Mouse (Mus musculus) bone marrow, adult 2 months (tissue): Measurements from ENCODE around the gene Tob2. TPM values are rescaled to one million over a fixed set of nuclear protein-coding genes. Genes with fewer than 3 reads are reported as not detected.

Source experiments
- H3K27ac ChIP-seq: fragments of 200-500 bp; 2 replicates; pipeline ENCODE4 v1.5.1; 2012; ENCODE audit warnings: low read depth, mild to moderate bottlenecking, control low read depth, inconsistent platforms, low read length; ENCODE audit not compliant: control insufficient read depth, poor library complexity, insufficient read depth
- H3K4me1 ChIP-seq: fragments of 200-500 bp; 2 replicates; pipeline ENCODE4 v1.6.1; 2011; ENCODE audit warnings: low read length; ENCODE audit not compliant: control insufficient read depth, insufficient read depth
- H3K4me3 ChIP-seq: fragments of 200-500 bp; replicated peaks from 2 replicates; pipeline ENCODE3; 2011; ENCODE audit warnings: mild to moderate bottlenecking, low read depth, low read length, control low read depth; ENCODE audit not compliant: control insufficient read depth
- CTCF ChIP-seq: fragments of 200-500 bp; IDR thresholded peaks from 2 replicates; pipeline ENCODE4 v1.5.1; 2011; ENCODE audit warnings: low read length, control low read depth; ENCODE audit not compliant: control insufficient read depth, insufficient read depth
- POLR2A ChIP-seq: fragments of 200-500 bp; IDR thresholded peaks from 2 replicates; pipeline ENCODE4 v1.6.1; 2011; ENCODE audit warnings: low read depth, mild to moderate bottlenecking, control low read depth, low read length, borderline replicate concordance; ENCODE audit not compliant: control insufficient read depth
- WGBS: fragments of 180-500 bp; shearing (Covaris S2); methylation state at CpG from one replicate; pipeline ENCODE4 v1.1.7; 2018; 5-methylcytosine and 5-hydroxymethylcytosine counted together
- polyA plus RNA-seq: library from polyadenylated mRNA; stranded (reverse); fragments of >200 nt; gene quantifications from 2 replicates; pipeline ENCODE4 v1.2.4, GENCODE M21; 2011; ENCODE audit warnings: low replicate concordance; ENCODE audit not compliant: missing spikeins, insufficient read depth, insufficient read length

The Tob2 gene
- polyA plus RNA-seq, 1 experiment = 9.2 TPM

DNA sequence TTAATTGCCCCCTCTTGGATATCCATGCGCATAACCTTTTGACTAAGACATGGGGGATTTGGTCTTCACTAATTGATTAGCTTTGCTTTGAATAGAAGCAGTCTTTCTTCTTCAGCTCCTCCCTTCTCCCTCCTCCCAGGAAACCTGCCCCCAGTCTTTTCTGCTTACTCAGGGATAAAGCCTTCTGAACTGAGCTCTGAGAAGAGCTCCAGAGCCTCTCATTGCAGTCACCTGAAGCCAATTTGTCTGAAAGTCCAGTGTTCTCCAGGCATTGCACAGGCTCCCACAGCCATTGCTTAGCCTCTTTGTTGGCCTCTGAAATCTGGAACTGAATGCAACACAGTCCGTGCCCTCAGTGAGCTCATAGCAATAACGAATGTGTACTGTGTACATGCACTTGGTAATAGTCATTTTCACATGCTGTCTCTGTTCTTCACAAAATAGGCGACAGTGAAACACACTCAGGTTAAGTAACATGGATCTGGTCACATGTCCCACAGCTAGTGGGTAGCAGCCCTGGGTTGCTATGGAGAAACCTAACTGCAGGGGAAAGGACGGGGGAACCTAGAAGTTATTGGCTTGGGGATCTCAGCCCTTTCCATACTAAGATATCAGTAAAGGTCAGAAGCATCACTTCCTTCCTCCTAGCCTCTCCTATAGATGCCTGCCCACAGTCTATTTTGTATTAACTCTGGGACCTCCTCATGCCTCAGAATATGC, 44.5 kb downstream of the Tob2 start:
- Histone ChIP-seq H3K27ac (no peak overlapping the region), H3K4me1 (no peaks in the 10 kb centered on the region; the same call in 1 of the 2 replicates), H3K4me3 (no peak overlapping the region)
- TF ChIP-seq POLR2A (no peak), CTCF (no peak)
- WGBS = 51% methylated on average over 5 of the region's 5 CpGs

DNA sequence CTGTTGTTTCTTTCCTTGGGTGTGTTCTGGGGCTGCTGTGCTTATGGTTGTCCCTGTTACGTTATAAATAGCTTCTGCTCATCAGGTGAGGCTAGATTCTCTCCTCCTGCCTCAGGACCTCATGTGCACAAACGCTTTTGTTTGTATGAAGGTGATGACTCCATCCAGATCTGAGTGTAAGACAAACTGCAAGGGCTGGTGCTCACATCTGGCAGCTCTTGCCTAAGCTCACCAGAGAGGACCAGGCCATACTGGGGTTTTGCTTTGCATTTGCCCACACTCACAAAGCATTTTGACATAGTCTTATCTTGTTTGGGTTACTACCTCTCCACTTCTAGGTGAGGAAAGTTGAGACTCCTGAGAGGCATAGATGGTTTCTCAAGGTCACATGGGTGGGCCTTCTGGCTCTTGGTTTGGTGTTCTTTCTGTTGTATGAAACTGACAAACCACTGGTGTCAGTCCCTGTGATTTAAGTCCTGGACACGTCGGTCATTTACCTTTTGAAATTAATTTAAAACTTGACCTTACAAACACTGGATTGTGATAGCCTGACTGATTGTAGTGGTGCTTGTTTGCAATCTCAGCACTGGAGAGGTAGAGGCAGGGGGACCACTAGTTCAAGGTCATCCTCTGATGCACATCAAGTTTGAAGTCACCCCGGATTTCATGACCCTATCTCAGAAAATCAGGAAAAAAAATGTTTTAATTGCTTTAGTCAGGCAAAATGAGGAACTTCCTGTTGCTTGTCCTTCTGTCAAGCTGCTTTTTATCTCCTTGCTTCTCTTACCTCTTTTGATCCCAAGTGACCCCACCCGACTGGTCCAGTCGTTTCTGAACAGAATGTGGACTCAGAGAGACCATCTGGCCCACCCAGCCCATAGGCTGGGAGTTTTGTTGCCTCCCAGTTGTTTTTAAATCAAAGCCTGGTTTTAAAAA, 45.6 kb downstream of the Tob2 start:
- Histone ChIP-seq H3K27ac (no peak overlapping the region), H3K4me3 (no peak overlapping the region), H3K4me1 (no peaks in the 10 kb centered on the region; the same call in 1 of the 2 replicates)
- 54% methylated on average over 7 of the region's 7 CpGs for WGBS
- TF ChIP-seq CTCF (no peak), POLR2A (no peak)

GRCm38 (mm10) chr15:81812287-81812686, 46.3 kb downstream of the Tob2 start:
- 60% methylated on average over 3 of the region's 3 CpGs for WGBS
- no peak for TF ChIP-seq POLR2A
- no peak for TF ChIP-seq CTCF

DNA sequence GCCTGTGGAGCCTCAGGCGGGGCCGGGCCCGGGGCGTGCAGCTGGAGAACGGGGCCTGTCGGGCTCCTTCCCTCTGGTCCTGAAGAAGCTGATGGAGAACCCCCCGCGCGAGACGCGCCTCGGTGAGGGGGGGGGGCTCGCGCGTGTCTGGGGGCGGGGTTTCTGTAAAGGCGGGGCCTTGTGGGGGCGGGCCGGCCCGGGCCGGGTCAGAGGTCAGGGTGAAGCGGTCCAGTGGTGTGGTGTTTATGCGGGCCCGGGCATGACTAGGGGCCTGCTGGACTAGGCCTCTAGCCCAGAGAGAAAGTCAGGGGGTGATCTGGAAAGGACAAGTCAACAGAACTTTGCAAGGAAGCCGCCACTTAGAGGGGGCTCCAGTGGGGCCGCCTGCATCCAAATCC, 47.0 kb downstream of the Tob2 start:
- TF ChIP-seq POLR2A = no peak
- Histone ChIP-seq H3K4me1 (no peaks in the 10 kb centered on the region; the same call in 1 of the 2 replicates), H3K27ac (peak overlapping the region; percentile 69), H3K4me3 (peak overlapping the region; percentile 78)
- WGBS = 1% methylated on average over 26 of the region's 26 CpGs

More at GRCm38 (mm10) chr15:81812287-81812686, 46.3 kb downstream of the Tob2 start:
- no peak overlapping the region for H3K4me3 ChIP-seq
- H3K27ac ChIP-seq = no peak overlapping the region
- no peaks in the 10 kb centered on the region; the same call in 1 of the 2 replicates for H3K4me1 ChIP-seq

DNA sequence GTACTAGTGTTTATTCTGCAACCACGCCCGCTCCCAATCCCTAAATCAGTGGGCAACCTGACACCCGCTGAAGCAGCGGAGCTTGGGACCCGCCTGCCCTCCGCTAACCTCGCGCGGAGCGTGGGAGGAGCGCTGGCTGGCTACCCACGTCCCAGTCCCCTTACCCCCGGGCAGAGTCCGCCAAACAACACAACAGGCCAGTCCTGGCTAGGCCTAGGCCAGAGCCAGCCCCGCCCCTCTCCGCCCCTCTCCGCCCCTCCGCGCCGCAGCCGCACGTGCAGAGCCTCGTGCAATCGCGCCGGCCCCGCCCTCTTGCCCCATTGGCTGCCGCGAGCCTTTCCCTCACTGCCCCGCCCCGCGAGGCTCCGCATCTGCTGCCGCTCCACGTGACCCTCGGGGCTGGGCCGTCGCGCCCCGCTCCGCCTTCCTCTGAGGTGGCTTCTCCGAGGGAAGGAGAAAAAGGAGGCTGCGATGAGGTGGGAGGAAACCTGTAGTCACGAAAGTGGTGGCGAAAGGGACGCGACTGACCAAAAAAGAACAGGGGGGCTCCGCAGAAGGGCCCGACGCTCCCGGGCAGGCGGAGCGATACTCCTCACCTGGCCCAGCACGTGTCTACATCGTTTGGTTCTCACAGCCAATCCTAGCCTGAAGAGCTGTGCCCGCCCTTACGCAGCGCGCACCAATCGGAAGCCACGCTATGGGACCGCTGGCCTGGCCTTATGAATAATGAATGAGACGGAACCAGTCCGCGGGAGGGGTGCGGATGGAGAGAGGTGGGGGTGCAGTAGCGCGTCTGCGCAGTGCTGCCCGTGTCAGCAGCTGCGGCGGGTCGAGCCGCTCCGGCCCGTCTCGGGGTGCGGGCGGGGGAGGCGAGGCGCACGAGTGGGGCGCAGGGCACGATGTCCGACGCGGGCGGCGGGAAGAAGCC, 47.7 kb downstream of the Tob2 start:
- H3K4me1 ChIP-seq = no peaks in the 10 kb centered on the region; the same call in 1 of the 2 replicates
- WGBS = under 1% methylated on average over 87 of the region's 89 CpGs

GRCm38 (mm10) chr15:81810150-81810549, 48.4 kb downstream of the Tob2 start:
- peak overlapping the region; percentile 48; the same call in 1 of the 2 replicates for H3K27ac ChIP-seq
- H3K4me3 ChIP-seq = peak overlapping the region; percentile 63
- H3K4me1 ChIP-seq = no peaks in the 10 kb centered on the region; the same call in 1 of the 2 replicates
- TF ChIP-seq POLR2A (no peak), CTCF (no peak)
- under 1% methylated on average over 10 of the region's 10 CpGs for WGBS

More for the DNA sequence above, 47.7 kb downstream of the Tob2 start:
- TF ChIP-seq CTCF (no peak), POLR2A (peak; percentile 50; the same call in 1 of the 2 replicates)
- Histone ChIP-seq H3K27ac (peak overlapping the region; percentile 81), H3K4me3 (peak overlapping the region; percentile 78)

- H3K27ac ChIP-seq = no peak overlapping the region
- no peaks in the 10 kb centered on the region; the same call in 1 of the 2 replicates for H3K4me1 ChIP-seq
- TF ChIP-seq POLR2A (no peak), CTCF (no peak)
- WGBS = 26% methylated on average over 1 of the region's 1 CpGs
- no peak overlapping the region for H3K4me3 ChIP-seq
These were observed 49.0 kb downstream of the Tob2 start for GRCm38 (mm10) chr15:81809550-81809949.

DNA sequence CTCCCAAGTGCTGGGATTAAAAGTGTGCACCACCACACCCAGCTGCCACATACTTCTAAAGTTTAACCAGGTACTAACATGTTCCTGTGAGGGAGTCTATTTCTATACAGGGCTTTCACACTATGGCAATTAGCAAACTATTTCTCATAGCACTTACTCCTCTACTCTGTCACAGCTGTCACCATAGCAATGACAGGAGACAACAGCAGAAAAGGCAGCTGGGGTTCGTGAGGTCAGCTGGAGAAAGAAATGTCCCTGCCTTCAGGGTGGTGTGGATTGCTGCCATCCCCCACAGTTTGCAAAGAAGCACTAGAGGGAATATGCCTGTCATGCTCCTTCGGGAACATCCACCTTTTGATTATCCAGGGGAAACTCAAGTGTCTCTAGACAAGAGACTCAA, 49.8 kb downstream of the Tob2 start:
- Histone ChIP-seq H3K4me1 (no peaks in the 10 kb centered on the region; the same call in 1 of the 2 replicates), H3K4me3 (no peak overlapping the region), H3K27ac (no peak overlapping the region)
- 82% methylated on average over 2 of the region's 2 CpGs for WGBS
- TF ChIP-seq CTCF = no peak
